Mouse (Mus musculus) urinary bladder, postnatal 10 days (tissue): Measurements from ENCODE around the gene Chmp6.
A peak's percentile ranks its signal among the peaks of the same experiment; 100 is the strongest.

Experiments
- DNase-seq: peaks from one replicate; pipeline ENCODE4 v3.0.0; 2022; ENCODE audit warnings: low spot score

Chmp6 gene

GRCm38 (mm10) chr11:119913291-119913934, at the start of gene Chmp6:
Gene Chmp6, plus strand, starts transcription at chr11:119913441.
- DNase-seq: peak; percentile 79

GRCm38 (mm10) chr11:119866837-119867236, 46.4 kb upstream of the Chmp6 start:
- DNase-seq: no peak

- DNase-seq: no peak
Observed at GRCm38 (mm10) chr11:119868138-119868537, 45.1 kb upstream of the Chmp6 start.

- DNase-seq: no peak
Observed at GRCm38 (mm10) chr11:119868556-119868955, 44.7 kb upstream of the Chmp6 start.

- no peak for DNase-seq
Observed at GRCm38 (mm10) chr11:119871141-119871540, 42.1 kb upstream of the Chmp6 start.

- DNase-seq: no peak
Observed at GRCm38 (mm10) chr11:119873643-119874042, 39.6 kb upstream of the Chmp6 start.

GRCm38 (mm10) chr11:119874841-119875240, 38.4 kb upstream of the Chmp6 start:
- DNase-seq: no peak

- no peak for DNase-seq
Observed at GRCm38 (mm10) chr11:119875685-119876084, 37.6 kb upstream of the Chmp6 start.

GRCm38 (mm10) chr11:119877124-119877523, 36.1 kb upstream of the Chmp6 start:
- no peak for DNase-seq

GRCm38 (mm10) chr11:119879573-119879972, 33.7 kb upstream of the Chmp6 start:
- DNase-seq: no peak

- no peak for DNase-seq
Observed at GRCm38 (mm10) chr11:119883646-119884045, 29.6 kb upstream of the Chmp6 start.

GRCm38 (mm10) chr11:119889966-119890365, 23.3 kb upstream of the Chmp6 start:
- no peak for DNase-seq

GRCm38 (mm10) chr11:119891601-119892215, 21.5 kb upstream of the Chmp6 start:
- no peak for DNase-seq

GRCm38 (mm10) chr11:119893667-119894236, 19.5 kb upstream of the Chmp6 start:
- DNase-seq: no peak

GRCm38 (mm10) chr11:119894634-119895033, 18.6 kb upstream of the Chmp6 start:
- DNase-seq: no peak

GRCm38 (mm10) chr11:119897041-119897440, 16.2 kb upstream of the Chmp6 start:
- DNase-seq: no peak

GRCm38 (mm10) chr11:119898976-119899375, 14.3 kb upstream of the Chmp6 start:
- no peak for DNase-seq

- no peak for DNase-seq
Observed at GRCm38 (mm10) chr11:119901174-119901573, 12.1 kb upstream of the Chmp6 start.

GRCm38 (mm10) chr11:119902891-119903290, 10.3 kb upstream of the Chmp6 start:
- DNase-seq: no peak

- DNase-seq: no peak
Observed at GRCm38 (mm10) chr11:119904621-119905286, 8.5 kb upstream of the Chmp6 start.

GRCm38 (mm10) chr11:119905794-119906193, 7.4 kb upstream of the Chmp6 start:
- no peak for DNase-seq

GRCm38 (mm10) chr11:119907006-119907650, 6.1 kb upstream of the Chmp6 start:
- no peak for DNase-seq
